Mouse (Mus musculus) olfactory bulb, adult 2 months (tissue): ENCODE data around the gene Slu7. TPM values are rescaled to one million over a fixed set of nuclear protein-coding genes. Genes with fewer than 3 reads are reported as not detected.

Source experiments
- H3K27ac ChIP-seq: fragments of 200-500 bp; 2 replicates; pipeline ENCODE4 v1.5.1; 2012; ENCODE audit warnings: low read depth, low read length; ENCODE audit not compliant: insufficient read depth
- H3K4me1 ChIP-seq: fragments of 200-500 bp; 2 replicates; pipeline ENCODE4 v1.6.1; 2012; ENCODE audit warnings: low read length; ENCODE audit not compliant: control insufficient read depth, insufficient read depth
- H3K4me3 ChIP-seq: fragments of 200-500 bp; 2 replicates; pipeline ENCODE4 v1.5.1; 2012; ENCODE audit warnings: mild to moderate bottlenecking, low read depth, low read length, moderate library complexity; ENCODE audit not compliant: insufficient read depth
- CTCF ChIP-seq: fragments of 200-500 bp; IDR thresholded peaks from 2 replicates; pipeline ENCODE4 v1.5.1; 2012; ENCODE audit warnings: low read depth, mild to moderate bottlenecking, low read length, moderate library complexity; ENCODE audit not compliant: insufficient read depth
- POLR2A ChIP-seq: fragments of 200-500 bp; IDR thresholded peaks from 2 replicates; pipeline ENCODE4 v1.6.1; 2012; ENCODE audit warnings: mild to moderate bottlenecking, low read depth, low read length, moderate library complexity; ENCODE audit not compliant: insufficient read depth
- WGBS: fragments of 180-500 bp; shearing (Covaris S2); methylation state at CpG from one replicate; pipeline ENCODE4 v1.1.7; 2018; 5-methylcytosine and 5-hydroxymethylcytosine counted together
- polyA plus RNA-seq: library from polyadenylated mRNA; stranded (reverse); fragments of >200 nt; gene quantifications from 2 replicates; pipeline ENCODE4 v1.2.4, GENCODE M21; 2012; ENCODE audit warnings: low replicate concordance; ENCODE audit not compliant: missing spikeins, insufficient read depth, insufficient read length

Slu7 gene
- polyA plus RNA-seq, result not detected in 2 replicates

DNA sequence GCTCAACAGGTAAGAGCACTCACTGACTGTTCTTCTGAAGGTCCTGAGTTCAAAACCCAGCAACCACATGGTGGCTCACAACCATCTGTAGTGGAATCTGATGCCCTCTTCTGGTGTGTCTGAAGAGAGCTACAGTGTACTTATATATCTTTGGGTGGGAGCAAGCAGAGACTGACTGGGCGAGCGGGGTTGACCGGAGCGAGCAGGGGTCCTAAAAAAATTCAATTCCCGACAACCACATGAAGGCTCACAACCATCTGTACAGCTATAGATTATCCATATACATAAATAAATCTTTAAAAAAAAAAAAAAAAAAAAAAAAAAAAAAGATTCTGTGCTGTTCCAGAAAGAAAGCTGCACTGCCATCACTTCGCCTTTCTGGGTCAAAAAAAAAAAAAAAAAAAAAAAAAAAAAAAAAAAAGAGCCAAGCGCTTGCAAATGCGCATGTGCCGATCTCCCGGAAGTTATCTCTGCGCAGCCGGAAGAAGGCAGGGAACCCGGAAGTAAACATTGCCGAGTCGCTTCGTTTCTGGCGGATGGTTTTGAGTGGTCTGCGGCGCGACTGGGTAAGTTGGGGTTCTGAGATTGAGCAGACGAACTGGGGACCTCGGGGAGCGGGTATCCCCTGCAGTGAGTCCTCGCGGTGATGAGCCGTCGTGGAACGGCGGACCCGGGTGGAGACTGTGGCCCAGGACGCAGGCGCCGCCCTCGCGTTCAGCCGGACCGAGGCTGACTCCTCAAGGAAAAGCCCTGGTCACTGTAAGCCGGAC is at the start of gene Slu7:
Gene Slu7 (plus strand): TSS at position 491 of the 770 bp plus-strand sequence.
- no peak for TF ChIP-seq CTCF
- TF ChIP-seq POLR2A, result peak; percentile 44
- H3K4me1 ChIP-seq, result no peaks in the 10 kb centered on the region
- no peak within 1 kb of the TSS for H3K27ac ChIP-seq
- peak within 1 kb of the TSS; percentile 63 for H3K4me3 ChIP-seq
- WGBS, result 5% methylated on average over 38 of the region's 38 CpGs

- no peak overlapping the region for H3K27ac ChIP-seq
- H3K4me3 ChIP-seq, result peak overlapping the region; percentile 22
- TF ChIP-seq POLR2A, result no peak
- no peak for TF ChIP-seq CTCF
- peaks cover 9% of the 10 kb centered on the region for H3K4me1 ChIP-seq
- WGBS, result 3% methylated on average over 18 of the region's 18 CpGs
Observed at GRCm38 (mm10) chr11:43385055-43385649, 48.4 kb upstream of the Slu7 start.

GRCm38 (mm10) chr11:43385716-43386115 is 47.8 kb upstream of the Slu7 start:
- WGBS, result 10% methylated on average over 8 of the region's 8 CpGs
- Histone ChIP-seq H3K4me1 (peaks cover 9% of the 10 kb centered on the region), H3K4me3 (0 out of 2 replicates have a peak overlapping the region, but pooled peaks have one; percentile 22), H3K27ac (0 out of 2 replicates have a peak overlapping the region, but pooled peaks have one; percentile 60)
- TF ChIP-seq POLR2A, result no peak
- no peak for TF ChIP-seq CTCF

- TF ChIP-seq CTCF (no peak), POLR2A (no peak)
- peaks cover 9% of the 10 kb centered on the region for H3K4me1 ChIP-seq
- WGBS, result 95% methylated on average over 14 of the region's 14 CpGs
- H3K4me3 ChIP-seq, result no peak overlapping the region
- H3K27ac ChIP-seq, result no peak overlapping the region
Observed at GRCm38 (mm10) chr11:43387004-43387880, 46.3 kb upstream of the Slu7 start.

DNA sequence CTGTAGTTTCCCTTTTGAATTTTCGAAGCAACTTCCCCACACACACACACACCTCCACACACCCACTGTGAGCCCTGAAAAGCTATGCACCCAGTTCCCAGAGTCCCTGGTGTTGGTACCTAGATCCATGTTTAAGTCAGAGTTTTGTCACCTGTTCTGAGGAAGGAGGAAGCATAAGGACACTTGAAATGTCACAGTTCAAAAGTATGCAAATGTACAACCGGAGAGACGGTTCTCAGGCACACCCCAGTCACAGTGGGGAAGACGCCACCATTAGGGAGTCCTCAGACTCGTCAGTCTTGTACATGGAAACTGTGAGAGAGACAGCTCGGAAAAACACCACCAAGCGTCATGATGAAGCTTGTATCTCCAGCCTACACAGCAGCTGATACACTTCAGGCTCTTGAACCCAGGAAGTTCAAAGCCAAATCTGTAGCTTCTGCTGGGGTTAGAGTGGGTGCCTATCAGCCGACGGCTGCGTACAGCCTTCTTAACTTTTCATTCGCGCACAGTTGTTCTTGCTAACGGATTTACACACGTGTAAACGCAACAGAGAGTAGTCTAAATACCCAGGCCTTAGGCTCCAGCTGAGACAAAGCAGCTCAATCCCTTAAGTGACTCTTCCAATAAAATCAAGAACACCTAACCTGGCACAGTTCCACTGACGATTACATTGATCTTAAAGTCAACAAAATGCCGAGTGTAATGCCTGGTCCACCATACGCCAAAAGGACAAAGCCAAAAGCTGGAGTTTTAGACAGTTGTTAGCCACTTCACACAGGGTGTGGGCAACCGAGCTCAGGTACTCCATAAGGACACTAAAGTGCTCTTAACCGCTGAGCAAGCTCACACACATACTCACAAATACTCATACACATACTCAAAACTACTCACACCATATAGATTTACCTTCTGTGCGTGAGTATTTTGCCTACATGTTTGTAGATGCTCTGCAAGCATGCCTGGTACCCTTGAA is 45.1 kb upstream of the Slu7 start:
- H3K4me1 ChIP-seq, result peaks cover 9% of the 10 kb centered on the region
- H3K4me3 ChIP-seq, result no peak overlapping the region
- no peak overlapping the region for H3K27ac ChIP-seq
- WGBS, result 90% methylated on average over 21 of the region's 21 CpGs
- TF ChIP-seq CTCF (no peak), POLR2A (no peak)

DNA sequence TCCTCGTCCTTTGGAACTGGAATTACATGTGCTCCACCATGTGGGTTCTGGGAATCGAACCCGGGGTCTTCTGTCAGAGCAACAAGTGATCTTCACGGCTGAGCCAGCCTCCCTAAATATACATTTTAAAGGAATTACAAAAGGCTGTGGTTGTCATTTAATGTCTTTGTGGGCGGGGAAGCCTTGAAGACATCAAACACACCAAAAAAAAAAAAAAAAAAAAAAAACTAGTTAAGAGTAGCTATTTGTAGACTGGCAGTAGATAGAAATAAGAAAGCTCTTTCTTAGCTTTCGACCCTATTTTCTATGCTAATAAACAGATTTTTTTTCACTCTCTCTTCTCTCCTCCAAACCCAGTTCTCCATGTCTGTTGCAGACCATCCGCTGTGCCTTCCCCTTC is 44.4 kb upstream of the Slu7 start:
- TF ChIP-seq CTCF, result no peak
- no peak for TF ChIP-seq POLR2A
- Histone ChIP-seq H3K4me1 (peaks cover 9% of the 10 kb centered on the region), H3K4me3 (no peak overlapping the region), H3K27ac (no peak overlapping the region)
- 91% methylated on average over 7 of the region's 7 CpGs for WGBS

GRCm38 (mm10) chr11:43392757-43393156 is 40.8 kb upstream of the Slu7 start:
- Histone ChIP-seq H3K4me3 (no peak overlapping the region), H3K4me1 (no peaks in the 10 kb centered on the region), H3K27ac (no peak overlapping the region)
- WGBS, result 79% methylated on average over 2 of the region's 2 CpGs
- TF ChIP-seq POLR2A (no peak), CTCF (no peak)

- H3K4me3 ChIP-seq, result no peak overlapping the region
- WGBS, result 93% methylated on average over 4 of the region's 4 CpGs
- no peak for TF ChIP-seq POLR2A
- no peaks in the 10 kb centered on the region for H3K4me1 ChIP-seq
- no peak overlapping the region for H3K27ac ChIP-seq
Observed at GRCm38 (mm10) chr11:43393325-43393724, 40.2 kb upstream of the Slu7 start.
